Comparison of ENCODE assay signal across 46 mouse cellular contexts in the genomic region with DNA sequence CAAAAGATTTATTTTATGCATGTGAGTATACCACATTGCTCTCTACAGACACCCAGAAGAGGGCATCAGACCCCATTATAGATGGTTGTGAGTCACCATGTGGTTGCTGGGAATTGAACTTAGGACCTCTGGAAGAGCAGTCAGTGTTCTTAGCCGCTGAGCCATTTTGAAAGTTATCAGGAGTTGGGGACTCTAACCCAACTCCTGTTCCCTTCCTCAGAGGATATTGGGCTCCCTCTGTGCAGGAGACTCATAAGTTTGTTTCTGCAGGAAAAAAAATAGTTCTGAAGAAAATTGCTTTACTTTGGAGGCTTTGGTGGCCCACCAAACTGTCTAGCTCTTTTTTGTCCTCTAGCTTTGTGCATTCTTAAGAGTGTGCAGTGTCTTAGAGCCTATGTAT. TPM values are rescaled to one million over a fixed set of nuclear protein-coding genes. Genes with fewer than 3 reads are reported as not detected.
"Had no signal": no experiment of that assay in that cellular context is flagged by ENCODE, and none has a peak within 500 bp of the region (broad histone marks: within the 10 kb centered on the region; RNA-seq: fewer than 3 reads in every experiment).

No protein-coding gene starts in this region.

- H3K36me3 ChIP-seq: limb, embryonic 10.5 days; limb, embryonic 12.5 days; limb, embryonic 13.5 days; limb, embryonic 15.5 days; liver, embryonic 12.5 days; liver, embryonic 13.5 days; liver, embryonic 15.5 days; lung, embryonic 15.5 days; midbrain, embryonic 10.5 days; midbrain, embryonic 12.5 days; midbrain, embryonic 13.5 days; midbrain, embryonic 15.5 days had no signal

- H3K27ac ChIP-seq: limb, embryonic 10.5 days; limb, embryonic 12.5 days; limb, embryonic 13.5 days; limb, embryonic 15.5 days; liver, embryonic 12.5 days; liver, embryonic 13.5 days; liver, embryonic 14.5 days; liver, embryonic 15.5 days; lung, embryonic 15.5 days; macrophage; midbrain, embryonic 10.5 days; midbrain, embryonic 12.5 days; midbrain, embryonic 13.5 days; midbrain, embryonic 15.5 days had no signal

- H3K9me3 ChIP-seq: limb, embryonic 10.5 days; limb, embryonic 12.5 days; limb, embryonic 13.5 days; limb, embryonic 15.5 days; liver, embryonic 12.5 days; liver, embryonic 13.5 days; liver, embryonic 15.5 days; lung, embryonic 15.5 days; megakaryocyte, embryonic 14.5 days; midbrain, embryonic 10.5 days; midbrain, embryonic 12.5 days; midbrain, embryonic 13.5 days; midbrain, embryonic 15.5 days had no signal

- H3K4me2 ChIP-seq: limb, embryonic 12.5 days; limb, embryonic 13.5 days; limb, embryonic 15.5 days; liver, embryonic 11.5 days; liver, embryonic 12.5 days; liver, embryonic 13.5 days; liver, embryonic 15.5 days; lung, embryonic 14.5 days; lung, embryonic 15.5 days; midbrain, embryonic 11.5 days; midbrain, embryonic 12.5 days; midbrain, embryonic 13.5 days; midbrain, embryonic 15.5 days had no signal

- DNase-seq: left cerebral cortex, postnatal 4 days; liver; liver, embryonic 13.5 days; liver, postnatal 0 days; lung, adult 18-20 months; lung, adult 2 months; lung, embryonic 14.5 days; lung, postnatal 10 days; lung, postnatal 14 days; lung, postnatal 36 days; lung, postnatal 4 days; midbrain, embryonic 14.5 days had no signal

- H3K9ac ChIP-seq: limb, embryonic 12.5 days; limb, embryonic 13.5 days; limb, embryonic 15.5 days; liver, embryonic 12.5 days; liver, embryonic 13.5 days; liver, embryonic 14.5 days; liver, embryonic 15.5 days; liver, postnatal 0 days; lung, embryonic 14.5 days; lung, embryonic 15.5 days; midbrain, embryonic 12.5 days; midbrain, embryonic 13.5 days; midbrain, embryonic 15.5 days had no signal

- ATAC-seq: liver, embryonic 12.5 days; liver, postnatal 0 days; lung, postnatal 0 days; midbrain, embryonic 13.5 days; midbrain, embryonic 15.5 days; midbrain, embryonic 16.5 days had no signal

- H3K27me3 ChIP-seq: limb, embryonic 12.5 days; limb, embryonic 13.5 days; limb, embryonic 15.5 days; liver, embryonic 12.5 days; liver, embryonic 13.5 days; lung, embryonic 15.5 days; megakaryocyte, embryonic 14.5 days; midbrain, embryonic 12.5 days; midbrain, embryonic 13.5 days; midbrain, embryonic 15.5 days had no signal

- H3K4me1 ChIP-seq: limb, embryonic 10.5 days; limb, embryonic 12.5 days; limb, embryonic 13.5 days; limb, embryonic 15.5 days; lung, embryonic 15.5 days; midbrain, embryonic 10.5 days; midbrain, embryonic 12.5 days; midbrain, embryonic 13.5 days; midbrain, embryonic 15.5 days had no signal

- H3K4me3 ChIP-seq: limb, embryonic 10.5 days; limb, embryonic 12.5 days; limb, embryonic 13.5 days; limb, embryonic 15.5 days; liver, embryonic 12.5 days; liver, embryonic 13.5 days; liver, embryonic 15.5 days; lung, embryonic 15.5 days; megakaryocyte, embryonic 14.5 days; midbrain, embryonic 10.5 days; midbrain, embryonic 12.5 days; midbrain, embryonic 13.5 days; midbrain, embryonic 15.5 days; myocyte had no signal

RNA-seq across cellular contexts. Expression of gene Gpr15, which starts 30.3 kb away (rescaled TPM):
- total RNA-seq: left cerebral cortex, postnatal 10 days; left cerebral cortex, postnatal 14 days; left cerebral cortex, postnatal 25 days; left cerebral cortex, postnatal 36 days; left cerebral cortex, postnatal 4 days; liver, adult 2 months; megakaryocyte-erythroid progenitor cell, adult 5-6 weeks; monocyte, adult 5-6 weeks had no signal
- polyA plus RNA-seq: limb, embryonic 10.5 days; limb, embryonic 11.5 days; limb, embryonic 12.5 days; limb, embryonic 13.5 days; limb, embryonic 15.5 days; liver, embryonic 11.5 days; liver, embryonic 12.5 days; liver, embryonic 16.5 days; liver, postnatal 0 days; lung, embryonic 14.5 days; macrophage; midbrain, embryonic 11.5 days; midbrain, embryonic 13.5 days; midbrain, postnatal 0 days; myocyte; neural tube, embryonic 11.5 days had no signal

RNA-seq across cellular contexts. Expression of gene E330017A01Rik, which starts 50.0 kb away (rescaled TPM):
- total RNA-seq: left cerebral cortex, postnatal 10 days; left cerebral cortex, postnatal 14 days; left cerebral cortex, postnatal 25 days; left cerebral cortex, postnatal 36 days; left cerebral cortex, postnatal 4 days; liver, adult 2 months; megakaryocyte progenitor cell, adult 5-6 weeks; megakaryocyte, adult 5-6 weeks; megakaryocyte-erythroid progenitor cell, adult 5-6 weeks; midbrain, postnatal 0 days; monocyte, adult 5-6 weeks had no signal
- polyA plus RNA-seq: limb, embryonic 10.5 days; limb, embryonic 11.5 days; limb, embryonic 12.5 days; limb, embryonic 13.5 days; limb, embryonic 14.5 days; limb, embryonic 15.5 days; liver, adult 2 months; liver, embryonic 11.5 days; liver, embryonic 12.5 days; liver, embryonic 13.5 days; liver, embryonic 14.5 days; liver, embryonic 15.5 days; liver, embryonic 16.5 days; liver, postnatal 0 days; lung, adult 2 months; lung, embryonic 14.5 days; lung, embryonic 15.5 days; lung, embryonic 16.5 days; lung, postnatal 0 days; macrophage; midbrain, embryonic 10.5 days; midbrain, embryonic 11.5 days; midbrain, embryonic 12.5 days; midbrain, embryonic 13.5 days; midbrain, embryonic 14.5 days; midbrain, embryonic 15.5 days; midbrain, embryonic 16.5 days; myocyte; neural tube, embryonic 11.5 days had no signal
